Mouse (Mus musculus): ENCODE measurements around the gene March1. TPM values are rescaled to one million over a fixed set of nuclear protein-coding genes. Genes with fewer than 3 reads are reported as not detected.

March1 gene
- polyA plus RNA-seq, 1 experiment: 0.12 TPM

- no peak overlapping the region for H3K27ac ChIP-seq (ENCODE audit: insufficient read depth, low read length)
- no peak overlapping the region for H3K4me3 ChIP-seq (ENCODE audit: insufficient read depth, low read length)
- TF ChIP-seq CTCF (IDR thresholded peaks at IDR 0.05; ENCODE audit: borderline replicate concordance, insufficient read depth, low read length): no peak
- no peak for TF ChIP-seq POLR2A (IDR thresholded peaks at IDR 0.05; ENCODE audit: low read depth, low read length)
- H3K4me1 ChIP-seq (ENCODE audit: control insufficient read depth, insufficient read depth, low read length): no peaks in the 10 kb centered on the region
Observed at GRCm38 (mm10) chr8:65665786-65666185, 48.1 kb downstream of the March1 start.

- H3K4me1 ChIP-seq (ENCODE audit: control insufficient read depth, insufficient read depth, low read length): no peaks in the 10 kb centered on the region
- no peak for TF ChIP-seq POLR2A (IDR thresholded peaks at IDR 0.05; ENCODE audit: low read depth, low read length)
- H3K27ac ChIP-seq (ENCODE audit: insufficient read depth, low read length): no peak overlapping the region
- H3K4me3 ChIP-seq (ENCODE audit: insufficient read depth, low read length): no peak overlapping the region
Observed at GRCm38 (mm10) chr8:65743066-65743465, 125.4 kb downstream of the March1 start.

GRCm38 (mm10) chr8:65775815-65776214 is 158.1 kb downstream of the March1 start:
- H3K4me3 ChIP-seq (ENCODE audit: insufficient read depth, low read length): no peak overlapping the region
- no peaks in the 10 kb centered on the region for H3K4me1 ChIP-seq (ENCODE audit: control insufficient read depth, insufficient read depth, low read length)
- H3K27ac ChIP-seq (ENCODE audit: insufficient read depth, low read length): no peak overlapping the region
- TF ChIP-seq POLR2A (IDR thresholded peaks at IDR 0.05; ENCODE audit: low read depth, low read length) (no peak), CTCF (IDR thresholded peaks at IDR 0.05; ENCODE audit: borderline replicate concordance, insufficient read depth, low read length) (no peak)

- Histone ChIP-seq H3K4me1 (ENCODE audit: control insufficient read depth, insufficient read depth, low read length) (no peaks in the 10 kb centered on the region), H3K27ac (ENCODE audit: insufficient read depth, low read length) (no peak overlapping the region), H3K4me3 (ENCODE audit: insufficient read depth, low read length) (no peak overlapping the region)
- TF ChIP-seq CTCF (IDR thresholded peaks at IDR 0.05; ENCODE audit: borderline replicate concordance, insufficient read depth, low read length): no peak
- no peak for TF ChIP-seq POLR2A (IDR thresholded peaks at IDR 0.05; ENCODE audit: low read depth, low read length)
Observed at GRCm38 (mm10) chr8:65781156-65781555, 163.5 kb downstream of the March1 start.

- H3K27ac ChIP-seq (ENCODE audit: insufficient read depth, low read length): no peak overlapping the region
- H3K4me1 ChIP-seq (ENCODE audit: control insufficient read depth, insufficient read depth, low read length): no peaks in the 10 kb centered on the region
- H3K4me3 ChIP-seq (ENCODE audit: insufficient read depth, low read length): no peak overlapping the region
- TF ChIP-seq CTCF (IDR thresholded peaks at IDR 0.05; ENCODE audit: borderline replicate concordance, insufficient read depth, low read length) (no peak), POLR2A (IDR thresholded peaks at IDR 0.05; ENCODE audit: low read depth, low read length) (no peak)
Observed at GRCm38 (mm10) chr8:65812971-65813370, 195.3 kb downstream of the March1 start.

- TF ChIP-seq POLR2A (IDR thresholded peaks at IDR 0.05; ENCODE audit: low read depth, low read length): no peak
- no peak for TF ChIP-seq CTCF (IDR thresholded peaks at IDR 0.05; ENCODE audit: borderline replicate concordance, insufficient read depth, low read length)
- H3K27ac ChIP-seq (ENCODE audit: insufficient read depth, low read length): no peak overlapping the region
- no peak overlapping the region for H3K4me3 ChIP-seq (ENCODE audit: insufficient read depth, low read length)
- no peaks in the 10 kb centered on the region for H3K4me1 ChIP-seq (ENCODE audit: control insufficient read depth, insufficient read depth, low read length)
Observed at GRCm38 (mm10) chr8:65922294-65923019, 304.8 kb downstream of the March1 start.

GRCm38 (mm10) chr8:65956948-65957347 is 339.2 kb downstream of the March1 start:
- H3K27ac ChIP-seq (ENCODE audit: insufficient read depth, low read length): no peak overlapping the region
- H3K4me3 ChIP-seq (ENCODE audit: insufficient read depth, low read length): no peak overlapping the region
- no peak for TF ChIP-seq CTCF (IDR thresholded peaks at IDR 0.05; ENCODE audit: borderline replicate concordance, insufficient read depth, low read length)
- no peak for TF ChIP-seq POLR2A (IDR thresholded peaks at IDR 0.05; ENCODE audit: low read depth, low read length)
- no peaks in the 10 kb centered on the region for H3K4me1 ChIP-seq (ENCODE audit: control insufficient read depth, insufficient read depth, low read length)

GRCm38 (mm10) chr8:65957492-65957891 is 339.8 kb downstream of the March1 start:
- no peak for TF ChIP-seq CTCF (IDR thresholded peaks at IDR 0.05; ENCODE audit: borderline replicate concordance, insufficient read depth, low read length)
- no peak for TF ChIP-seq POLR2A (IDR thresholded peaks at IDR 0.05; ENCODE audit: low read depth, low read length)

GRCm38 (mm10) chr8:65966502-65967222 is 349.0 kb downstream of the March1 start:
- Histone ChIP-seq H3K4me3 (ENCODE audit: insufficient read depth, low read length) (no peak overlapping the region), H3K27ac (ENCODE audit: insufficient read depth, low read length) (no peak overlapping the region), H3K4me1 (ENCODE audit: control insufficient read depth, insufficient read depth, low read length) (no peaks in the 10 kb centered on the region)
- TF ChIP-seq CTCF (IDR thresholded peaks at IDR 0.05; ENCODE audit: borderline replicate concordance, insufficient read depth, low read length) (no peak), POLR2A (IDR thresholded peaks at IDR 0.05; ENCODE audit: low read depth, low read length) (no peak)

More at GRCm38 (mm10) chr8:65957492-65957891, 339.8 kb downstream of the March1 start:
- no peaks in the 10 kb centered on the region for H3K4me1 ChIP-seq (ENCODE audit: control insufficient read depth, insufficient read depth, low read length)
- no peak overlapping the region for H3K27ac ChIP-seq (ENCODE audit: insufficient read depth, low read length)
- H3K4me3 ChIP-seq (ENCODE audit: insufficient read depth, low read length): no peak overlapping the region

- no peak for TF ChIP-seq POLR2A (IDR thresholded peaks at IDR 0.05; ENCODE audit: low read depth, low read length)
- H3K27ac ChIP-seq (ENCODE audit: insufficient read depth, low read length): no peak overlapping the region
- H3K4me3 ChIP-seq (ENCODE audit: insufficient read depth, low read length): no peak overlapping the region
- no peaks in the 10 kb centered on the region for H3K4me1 ChIP-seq (ENCODE audit: control insufficient read depth, insufficient read depth, low read length)
Observed at GRCm38 (mm10) chr8:65967223-65967778, 349.6 kb downstream of the March1 start.

Measured in embryonic fibroblast, embryonic 13.5 days (primary cell).